ENCODE assay signal across 13 mouse cellular contexts in genomic region chr2:155333421-155333820, GRCm38 (mm10).
"Had no signal": no experiment of that assay in that cellular context is flagged by ENCODE, and none has a peak within 500 bp of the region (broad histone marks: within the 10 kb centered on the region; RNA-seq: fewer than 3 reads in every experiment).

No protein-coding gene starts in this region.

- DNase-seq: liver, postnatal 0 days; lung, adult 2 months; lung, postnatal 14 days; lung, postnatal 36 days; midbrain, embryonic 14.5 days; retina, postnatal 1 day; right cerebral cortex, adult 18-20 months; right cerebral cortex, postnatal 25 days; right cerebral cortex, postnatal 4 days; spleen, adult 18-20 months; thymus, adult 18-20 months; thymus, postnatal 14 days; thymus, postnatal 36 days had no signal
